Mouse (Mus musculus): ENCODE results near the gene Mrtfb. TPM values are rescaled to one million over a fixed set of nuclear protein-coding genes. Genes with fewer than 3 reads are reported as not detected.

The Mrtfb gene
- polyA plus RNA-seq, 1 experiment: 25.2 TPM

DNA sequence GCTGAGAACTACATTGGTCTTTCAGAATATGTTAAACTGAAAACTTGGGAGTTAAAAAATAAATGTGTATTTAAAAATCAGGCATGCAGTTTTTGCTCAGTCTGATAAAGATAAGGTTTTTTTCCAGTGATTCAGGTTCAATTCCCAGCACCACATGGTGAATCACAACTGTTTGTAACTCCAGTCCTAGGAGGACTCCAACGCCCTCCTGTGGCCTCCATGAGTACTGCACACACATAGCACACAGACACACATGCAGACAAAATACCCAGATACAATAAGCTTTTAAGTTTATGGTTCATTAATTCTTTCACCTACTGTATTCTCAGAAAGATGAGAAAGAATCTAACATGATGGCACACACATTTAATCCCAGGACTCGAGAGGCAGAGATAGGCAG is 154.5 kb downstream of the Mrtfb start:
- H3K4me3 ChIP-seq (ENCODE audit: insufficient read depth, low read length): no peak overlapping the region
- no peak for TF ChIP-seq POLR2A (IDR thresholded peaks at IDR 0.05; ENCODE audit: low read depth, low read length)
- TF ChIP-seq CTCF (IDR thresholded peaks at IDR 0.05; ENCODE audit: borderline replicate concordance, insufficient read depth, low read length): no peak
- H3K27ac ChIP-seq (ENCODE audit: insufficient read depth, low read length): no peak overlapping the region
- no peaks in the 10 kb centered on the region for H3K4me1 ChIP-seq (ENCODE audit: control insufficient read depth, insufficient read depth, low read length)

DNA sequence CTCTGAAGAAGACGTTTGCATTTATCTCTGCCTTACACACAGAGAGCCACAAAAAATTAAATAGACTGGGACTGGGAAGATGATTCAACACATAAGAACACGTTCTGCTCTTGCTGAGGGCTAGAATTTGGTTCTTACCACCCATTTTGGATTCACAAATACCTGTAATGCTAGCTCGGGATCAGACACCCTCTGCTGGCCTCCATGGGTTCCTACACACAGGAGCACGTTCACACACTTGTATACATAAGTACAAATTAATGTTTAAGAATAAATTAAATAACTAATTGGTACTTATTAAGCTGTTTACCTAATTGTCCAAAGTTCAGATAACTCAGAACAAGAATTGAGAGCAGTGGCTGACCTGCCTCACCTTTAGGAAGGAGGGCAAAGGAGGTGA is 155.2 kb downstream of the Mrtfb start:
- TF ChIP-seq CTCF (IDR thresholded peaks at IDR 0.05; ENCODE audit: borderline replicate concordance, insufficient read depth, low read length): no peak
- TF ChIP-seq POLR2A (IDR thresholded peaks at IDR 0.05; ENCODE audit: low read depth, low read length): no peak
- H3K27ac ChIP-seq (ENCODE audit: insufficient read depth, low read length): no peak overlapping the region
- H3K4me1 ChIP-seq (ENCODE audit: control insufficient read depth, insufficient read depth, low read length): no peaks in the 10 kb centered on the region
- no peak overlapping the region for H3K4me3 ChIP-seq (ENCODE audit: insufficient read depth, low read length)

DNA sequence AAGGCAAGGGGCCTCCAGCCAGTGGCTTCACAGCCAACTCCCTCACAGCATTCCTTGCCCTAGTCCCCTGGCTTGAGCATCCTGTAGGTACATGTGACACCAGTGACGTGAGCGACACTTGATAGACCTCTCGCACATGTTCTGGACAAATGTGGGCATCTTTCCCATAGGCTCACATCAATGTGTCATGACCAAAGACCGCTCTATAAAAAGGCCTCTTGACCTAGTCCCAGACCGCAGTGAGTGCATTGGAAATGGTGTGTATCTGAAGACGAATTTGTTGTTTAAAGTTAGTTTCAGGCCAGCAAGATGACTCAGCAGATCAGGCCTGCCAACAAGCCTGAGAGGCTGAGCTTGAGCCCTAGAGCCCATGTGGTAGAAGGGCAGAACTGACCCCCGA is 158.3 kb downstream of the Mrtfb start:
- TF ChIP-seq POLR2A (IDR thresholded peaks at IDR 0.05; ENCODE audit: low read depth, low read length) (no peak), CTCF (IDR thresholded peaks at IDR 0.05; ENCODE audit: borderline replicate concordance, insufficient read depth, low read length) (no peak)
- Histone ChIP-seq H3K4me3 (ENCODE audit: insufficient read depth, low read length) (no peak overlapping the region), H3K27ac (ENCODE audit: insufficient read depth, low read length) (no peak overlapping the region), H3K4me1 (ENCODE audit: control insufficient read depth, insufficient read depth, low read length) (no peaks in the 10 kb centered on the region; the same call in 1 of the 2 replicates)

DNA sequence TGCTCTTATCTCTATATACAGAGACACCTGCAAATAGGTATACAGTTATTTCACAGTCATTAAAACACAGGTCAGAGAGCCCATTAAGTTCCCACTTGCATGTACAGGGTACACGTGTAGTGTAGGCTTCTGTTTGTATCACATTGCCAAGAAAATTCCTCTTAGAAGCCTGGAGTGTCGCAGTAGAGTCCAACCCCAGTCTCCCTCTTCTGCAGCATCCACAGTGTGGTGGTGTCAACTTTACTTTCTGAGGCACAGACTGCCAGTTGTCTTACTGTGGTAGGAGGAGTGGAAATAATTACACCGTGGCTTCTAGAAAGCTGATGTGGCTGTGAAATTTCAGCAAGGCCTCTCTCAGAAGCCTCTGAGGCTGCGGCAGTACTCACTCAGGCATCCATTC is 158.7 kb downstream of the Mrtfb start:
- no peak for TF ChIP-seq CTCF (IDR thresholded peaks at IDR 0.05; ENCODE audit: borderline replicate concordance, insufficient read depth, low read length)
- no peak overlapping the region for H3K27ac ChIP-seq (ENCODE audit: insufficient read depth, low read length)
- no peak overlapping the region for H3K4me3 ChIP-seq (ENCODE audit: insufficient read depth, low read length)
- no peaks in the 10 kb centered on the region; the same call in 1 of the 2 replicates for H3K4me1 ChIP-seq (ENCODE audit: control insufficient read depth, insufficient read depth, low read length)

DNA sequence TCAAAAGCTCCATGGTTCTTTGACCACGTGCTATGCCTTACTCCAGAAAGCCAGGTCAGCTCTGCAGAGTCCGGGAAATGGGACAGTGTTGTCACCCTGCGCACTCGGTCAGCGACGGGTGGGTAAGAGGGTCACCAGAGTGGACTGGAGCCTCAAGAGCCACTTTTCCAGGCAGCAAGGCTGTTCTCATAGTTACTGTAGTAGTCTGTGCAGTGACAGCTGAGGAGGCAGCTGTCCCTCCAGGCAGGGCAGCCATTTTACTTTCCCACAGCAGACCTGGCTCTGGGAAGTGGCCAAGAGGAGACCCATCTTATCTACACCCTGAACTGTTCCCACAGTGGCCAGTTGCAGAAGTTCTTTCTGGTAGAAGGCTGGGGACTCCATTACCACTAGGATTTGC is 159.2 kb downstream of the Mrtfb start:
- Histone ChIP-seq H3K27ac (ENCODE audit: insufficient read depth, low read length) (no peak overlapping the region), H3K4me1 (ENCODE audit: control insufficient read depth, insufficient read depth, low read length) (peaks cover 4% of the 10 kb centered on the region; the same call in 1 of the 2 replicates), H3K4me3 (ENCODE audit: insufficient read depth, low read length) (no peak overlapping the region)
- TF ChIP-seq CTCF (IDR thresholded peaks at IDR 0.05; ENCODE audit: borderline replicate concordance, insufficient read depth, low read length): no peak
- no peak for TF ChIP-seq POLR2A (IDR thresholded peaks at IDR 0.05; ENCODE audit: low read depth, low read length)

DNA sequence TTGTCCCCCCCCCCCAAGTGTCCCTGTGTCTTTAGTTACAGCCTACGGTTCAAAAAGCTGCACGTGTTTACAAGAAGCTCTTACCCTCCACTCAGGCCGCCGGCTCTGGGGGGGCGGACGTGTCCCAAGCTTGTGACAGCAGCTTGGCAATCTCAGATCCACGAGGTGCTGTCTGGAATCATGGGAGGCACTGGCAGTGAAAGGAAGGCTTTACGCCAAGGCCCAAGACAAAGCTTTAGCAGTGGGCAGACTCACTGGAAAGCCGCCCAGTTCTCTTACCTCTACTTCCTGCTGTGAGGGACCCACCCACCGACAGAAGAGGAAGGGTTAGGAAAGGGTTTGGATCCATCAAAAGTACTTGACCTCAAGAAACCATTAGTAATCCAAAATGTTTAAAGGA is 160.2 kb downstream of the Mrtfb start:
- peaks cover 4% of the 10 kb centered on the region; the same call in 1 of the 2 replicates for H3K4me1 ChIP-seq (ENCODE audit: control insufficient read depth, insufficient read depth, low read length)

DNA sequence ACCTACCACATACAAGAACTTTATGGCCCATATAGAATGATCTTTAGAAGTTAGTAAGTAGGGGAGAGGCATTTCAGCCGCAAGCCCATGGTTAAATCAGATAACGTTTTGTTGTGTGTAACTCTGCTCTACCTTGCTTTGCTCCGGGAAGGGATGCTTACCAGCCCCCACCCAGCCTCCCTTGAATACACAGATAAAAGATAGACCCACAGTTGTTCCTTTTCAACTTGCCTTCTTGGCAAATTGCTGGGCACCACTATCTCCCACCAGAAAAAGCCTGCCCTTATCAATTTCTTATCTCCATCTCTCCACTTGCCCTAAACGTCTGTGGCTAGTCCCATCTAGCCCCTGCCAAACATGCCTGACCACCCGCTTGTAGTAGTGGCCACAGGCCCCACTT is 161.6 kb downstream of the Mrtfb start:
- Histone ChIP-seq H3K4me3 (ENCODE audit: insufficient read depth, low read length) (no peak overlapping the region), H3K27ac (ENCODE audit: insufficient read depth, low read length) (no peak overlapping the region), H3K4me1 (ENCODE audit: control insufficient read depth, insufficient read depth, low read length) (peaks cover 4% of the 10 kb centered on the region; the same call in 1 of the 2 replicates)
- TF ChIP-seq POLR2A (IDR thresholded peaks at IDR 0.05; ENCODE audit: low read depth, low read length): no peak
- no peak for TF ChIP-seq CTCF (IDR thresholded peaks at IDR 0.05; ENCODE audit: borderline replicate concordance, insufficient read depth, low read length)

More for the DNA sequence above, 160.2 kb downstream of the Mrtfb start:
- TF ChIP-seq CTCF (IDR thresholded peaks at IDR 0.05; ENCODE audit: borderline replicate concordance, insufficient read depth, low read length): no peak
- no peak for TF ChIP-seq POLR2A (IDR thresholded peaks at IDR 0.05; ENCODE audit: low read depth, low read length)
- H3K27ac ChIP-seq (ENCODE audit: insufficient read depth, low read length): no peak overlapping the region
- no peak overlapping the region for H3K4me3 ChIP-seq (ENCODE audit: insufficient read depth, low read length)

DNA sequence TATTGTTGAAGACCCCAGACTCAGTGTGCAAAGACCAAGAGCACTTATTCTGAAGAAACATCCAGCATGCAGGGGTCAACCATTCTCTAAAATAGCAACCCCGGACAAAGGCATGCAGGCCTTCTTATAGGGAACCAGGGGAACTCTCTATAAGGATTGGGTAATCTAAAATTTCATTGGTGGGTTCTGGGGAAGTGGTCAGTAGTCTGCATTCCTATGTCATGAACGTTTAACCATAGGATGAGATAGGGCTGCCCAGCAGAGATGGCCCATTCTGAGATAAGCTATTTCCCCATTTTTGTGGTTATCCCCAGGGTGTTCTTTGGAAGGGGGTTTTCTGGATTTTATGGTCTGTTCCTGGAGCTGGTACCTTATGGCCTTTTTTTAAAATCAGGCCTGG is 163.5 kb downstream of the Mrtfb start:
- H3K4me1 ChIP-seq (ENCODE audit: control insufficient read depth, insufficient read depth, low read length): peaks cover 4% of the 10 kb centered on the region; the same call in 1 of the 2 replicates
- no peak overlapping the region for H3K4me3 ChIP-seq (ENCODE audit: insufficient read depth, low read length)
- H3K27ac ChIP-seq (ENCODE audit: insufficient read depth, low read length): no peak overlapping the region
- TF ChIP-seq CTCF (IDR thresholded peaks at IDR 0.05; ENCODE audit: borderline replicate concordance, insufficient read depth, low read length) (no peak), POLR2A (IDR thresholded peaks at IDR 0.05; ENCODE audit: low read depth, low read length) (no peak)

DNA sequence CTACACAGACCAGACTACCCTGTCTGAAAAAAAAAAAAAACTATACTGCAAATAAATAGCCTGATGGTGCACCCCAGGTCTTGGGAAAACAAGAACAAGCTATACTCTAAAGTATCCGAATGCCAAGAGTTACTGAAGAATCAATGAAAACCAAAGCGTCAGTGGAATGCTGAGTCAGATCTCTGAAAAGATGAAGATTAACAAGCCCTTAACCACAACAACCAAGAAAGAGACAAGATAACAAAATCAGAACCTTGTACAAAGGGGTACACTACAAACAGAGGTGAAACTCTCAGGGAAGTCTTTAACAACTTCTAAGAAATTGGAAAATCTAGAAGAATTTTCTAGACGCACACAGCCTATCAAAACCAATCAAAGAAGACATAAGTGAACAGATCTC is 166.2 kb downstream of the Mrtfb start:
- TF ChIP-seq CTCF (IDR thresholded peaks at IDR 0.05; ENCODE audit: borderline replicate concordance, insufficient read depth, low read length) (no peak), POLR2A (IDR thresholded peaks at IDR 0.05; ENCODE audit: low read depth, low read length) (no peak)
- H3K4me1 ChIP-seq (ENCODE audit: control insufficient read depth, insufficient read depth, low read length): peaks cover 4% of the 10 kb centered on the region; the same call in 1 of the 2 replicates
- no peak overlapping the region for H3K27ac ChIP-seq (ENCODE audit: insufficient read depth, low read length)
- no peak overlapping the region for H3K4me3 ChIP-seq (ENCODE audit: insufficient read depth, low read length)

DNA sequence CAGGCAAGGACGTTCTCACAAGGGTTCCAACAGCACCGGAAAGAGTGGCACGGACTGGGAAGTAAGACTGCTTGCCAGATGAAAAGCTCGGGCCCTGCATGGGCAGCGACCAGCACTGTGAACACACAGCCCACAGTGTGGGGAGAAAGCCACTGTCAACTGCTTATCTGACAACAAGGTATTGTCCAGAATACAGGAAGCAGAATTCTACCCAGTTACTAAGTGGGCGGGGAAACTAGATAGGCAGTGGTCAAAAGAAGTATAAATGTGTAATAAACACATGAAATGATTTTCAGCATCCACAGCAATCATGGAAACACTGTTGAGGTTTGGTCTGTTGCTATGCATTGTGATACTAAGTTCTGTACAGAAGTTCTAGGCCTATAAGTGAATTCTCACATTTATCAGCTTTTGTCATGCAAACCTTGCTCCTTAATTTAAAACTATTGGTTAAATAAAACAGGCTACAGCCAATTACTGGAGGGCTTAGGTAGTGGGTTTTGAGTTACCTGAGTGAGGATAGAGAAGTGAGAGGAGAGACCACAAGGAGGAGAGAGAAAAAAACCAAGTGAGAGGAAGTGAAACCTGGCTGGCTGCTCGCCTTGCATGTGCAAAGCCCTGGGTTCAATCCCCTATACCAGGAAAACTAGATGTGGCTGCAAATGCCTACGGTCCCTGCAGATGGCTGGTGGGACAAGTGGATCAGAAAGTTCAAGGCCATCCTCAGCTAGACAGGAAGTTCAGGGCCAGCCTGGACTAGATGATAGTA is 167.5 kb downstream of the Mrtfb start:
- no peak overlapping the region for H3K27ac ChIP-seq (ENCODE audit: insufficient read depth, low read length)
- peaks cover 4% of the 10 kb centered on the region; the same call in 1 of the 2 replicates for H3K4me1 ChIP-seq (ENCODE audit: control insufficient read depth, insufficient read depth, low read length)
- no peak overlapping the region for H3K4me3 ChIP-seq (ENCODE audit: insufficient read depth, low read length)
- TF ChIP-seq CTCF (IDR thresholded peaks at IDR 0.05; ENCODE audit: borderline replicate concordance, insufficient read depth, low read length): no peak
- TF ChIP-seq POLR2A (IDR thresholded peaks at IDR 0.05; ENCODE audit: low read depth, low read length): no peak
